Mouse (Mus musculus): ENCODE data around the gene Efna2. TPM values are rescaled to one million over a fixed set of nuclear protein-coding genes. Genes with fewer than 3 reads are reported as not detected.
A peak's percentile ranks its signal among the peaks of the same experiment; 100 is the strongest.

The Efna2 gene
- polyA plus RNA-seq, 1 experiment from 2014 or later = 63.1 TPM

DNA sequence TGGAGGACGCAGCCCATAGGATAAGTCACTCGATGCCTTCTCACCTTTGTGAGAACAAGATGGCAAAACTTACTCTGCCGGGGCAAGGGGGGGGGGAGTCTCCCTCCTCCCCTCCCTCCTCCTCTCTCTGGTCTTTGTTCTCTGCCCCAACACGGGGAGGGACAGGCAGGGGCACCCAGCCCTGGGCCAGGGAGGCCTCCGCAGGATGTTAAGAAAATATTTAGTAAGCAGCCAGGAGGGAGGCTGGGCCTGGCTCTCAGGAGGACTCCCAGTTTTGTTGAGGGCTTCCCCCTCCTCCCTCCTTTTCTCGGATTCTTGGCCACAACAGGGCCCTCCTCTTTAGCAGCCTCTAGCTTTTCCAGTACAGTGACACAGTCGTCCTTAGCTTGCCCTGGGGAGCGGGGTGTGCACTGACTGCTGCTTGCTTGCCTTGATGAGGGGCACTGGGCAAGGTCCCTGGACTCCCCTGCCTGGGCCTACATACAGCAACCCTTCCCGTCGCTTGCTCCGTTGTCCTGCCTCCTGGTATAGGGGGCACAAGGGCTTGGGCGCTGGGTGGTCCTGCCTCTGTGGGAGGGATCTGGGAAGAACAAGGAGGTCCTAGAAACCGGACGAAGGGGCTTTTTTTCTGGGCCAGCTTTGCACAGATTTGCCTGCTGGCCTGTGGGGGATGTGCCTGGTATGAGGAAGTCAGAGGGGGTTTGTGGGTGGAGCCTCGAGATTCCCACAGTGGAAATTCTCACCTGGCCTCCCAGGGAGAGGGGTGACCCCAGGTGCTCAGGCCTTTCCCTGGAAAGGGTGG is 27.0 kb upstream of the Efna2 start:
- H3K27ac ChIP-seq = peak overlapping the region; percentile 100
- H3K36me3 ChIP-seq = peaks cover 85% of the 10 kb centered on the region
- no peaks in the 10 kb centered on the region for H3K9me3 ChIP-seq (replicated peaks)
- H3K27me3 ChIP-seq (ENCODE audit: low read depth, poor library complexity, severe bottlenecking) = no peaks in the 10 kb centered on the region
- WGBS = 15% methylated on average over 15 of the region's 15 CpGs
- peaks cover 65% of the 10 kb centered on the region for H3K4me1 ChIP-seq
- DNase-seq (ENCODE audit: low spot score) = peak; percentile 49
- peak overlapping the region; percentile 93 for H3K4me3 ChIP-seq

DNA sequence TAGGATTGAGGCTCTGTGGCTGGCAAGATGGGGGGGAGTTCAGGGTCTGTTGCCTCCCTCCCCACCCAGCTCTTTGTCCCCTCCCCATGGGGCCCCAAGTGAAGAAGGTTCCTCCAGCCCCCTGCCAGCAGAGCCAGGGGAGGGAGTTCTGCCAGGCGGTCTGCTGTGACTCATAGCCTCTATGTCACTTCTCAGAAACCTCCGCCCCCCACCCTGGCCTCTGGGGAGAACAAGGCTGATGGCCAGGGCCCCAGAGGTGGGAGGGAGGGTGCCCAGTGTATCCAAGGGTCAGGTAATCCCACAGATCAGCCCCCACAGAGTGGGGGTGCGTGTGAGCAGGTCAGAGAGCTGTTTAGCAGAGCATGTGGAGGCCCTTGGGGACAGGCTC is 26.4 kb upstream of the Efna2 start:
- H3K27me3 ChIP-seq (ENCODE audit: low read depth, poor library complexity, severe bottlenecking) = no peaks in the 10 kb centered on the region
- peak overlapping the region; percentile 100 for H3K27ac ChIP-seq
- peak overlapping the region; percentile 93 for H3K4me3 ChIP-seq
- H3K9me3 ChIP-seq (replicated peaks) = no peaks in the 10 kb centered on the region
- DNase-seq (ENCODE audit: low spot score) = no peak
- H3K36me3 ChIP-seq = peaks cover 89% of the 10 kb centered on the region
- H3K4me1 ChIP-seq = peaks cover 65% of the 10 kb centered on the region
- 46% methylated on average over 3 of the region's 3 CpGs for WGBS

DNA sequence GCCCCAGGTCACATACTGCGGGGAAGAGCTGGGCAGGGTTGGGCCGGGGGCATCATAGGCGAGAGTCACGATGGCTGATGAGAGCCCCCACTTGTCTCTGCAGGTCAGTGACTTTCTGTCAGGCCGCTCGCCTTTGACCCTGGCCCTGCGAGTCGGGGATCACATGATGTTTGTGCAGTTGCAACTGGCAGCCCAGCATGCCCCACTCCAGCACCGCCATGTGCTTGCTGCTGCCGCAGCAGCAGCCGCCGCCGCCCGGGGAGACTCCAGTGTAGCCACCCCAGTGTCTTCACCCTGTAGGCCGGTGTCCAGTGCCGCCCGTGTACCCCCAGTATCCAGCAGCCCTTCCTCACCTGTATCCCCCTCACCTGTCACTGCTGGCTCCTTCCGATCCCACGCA is 25.6 kb upstream of the Efna2 start:
- 89% methylated on average over 19 of the region's 19 CpGs for WGBS
- DNase-seq (ENCODE audit: low spot score) = no peak
- Histone ChIP-seq H3K4me3 (peak overlapping the region; percentile 93), H3K27ac (peak overlapping the region; percentile 22; the same call in 1 of the 2 replicates), H3K9me3 (replicated peaks) (no peaks in the 10 kb centered on the region), H3K27me3 (ENCODE audit: low read depth, poor library complexity, severe bottlenecking) (no peaks in the 10 kb centered on the region), H3K4me1 (peaks cover 70% of the 10 kb centered on the region), H3K36me3 (peaks cover 89% of the 10 kb centered on the region)

DNA sequence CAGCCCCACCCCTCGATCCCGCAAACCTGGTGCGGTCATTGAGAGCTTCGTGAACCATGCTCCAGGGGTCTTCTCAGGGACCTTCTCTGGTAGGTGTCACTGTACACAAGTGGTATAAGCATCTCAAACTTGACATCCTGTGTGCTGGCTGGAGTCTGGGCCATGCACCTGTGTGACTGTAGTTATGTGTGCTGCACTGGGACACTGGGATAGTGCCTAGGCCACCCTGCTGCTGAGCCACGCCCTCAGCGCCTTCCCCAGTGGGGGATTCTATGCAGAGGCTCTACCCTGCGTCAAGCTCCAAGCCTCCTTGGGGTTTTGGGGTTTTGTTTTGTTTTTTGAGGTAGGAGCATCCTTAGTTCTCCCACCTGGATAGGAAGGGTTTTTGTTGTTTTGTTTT is 24.9 kb upstream of the Efna2 start:
- 90% methylated on average over 7 of the region's 7 CpGs for WGBS
- H3K27me3 ChIP-seq (ENCODE audit: low read depth, poor library complexity, severe bottlenecking) = no peaks in the 10 kb centered on the region
- H3K4me3 ChIP-seq = peak overlapping the region; percentile 93
- no peak for DNase-seq (ENCODE audit: low spot score)
- peaks cover 94% of the 10 kb centered on the region for H3K36me3 ChIP-seq
- no peak overlapping the region for H3K27ac ChIP-seq
- peaks cover 77% of the 10 kb centered on the region for H3K4me1 ChIP-seq
- H3K9me3 ChIP-seq (replicated peaks) = no peaks in the 10 kb centered on the region

DNA sequence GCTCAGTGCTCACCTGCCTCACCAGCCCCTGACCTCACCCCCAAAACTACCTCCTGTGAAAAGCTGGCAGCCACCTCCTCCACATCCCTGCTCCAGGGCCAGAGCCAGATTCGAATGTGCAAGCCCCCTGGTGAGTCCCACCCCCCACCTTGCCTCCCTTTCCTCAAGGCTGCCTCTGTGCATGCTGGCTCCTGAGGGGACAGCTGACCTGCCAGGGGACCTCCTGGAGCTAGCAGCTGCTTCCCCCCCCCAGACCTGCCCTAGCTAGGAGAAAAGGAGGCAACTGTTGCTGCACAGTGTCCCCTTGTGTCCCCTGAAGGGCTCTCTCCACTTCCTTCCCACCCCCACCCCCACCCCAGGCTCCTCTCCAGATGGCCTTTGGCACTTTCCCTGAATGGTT is 24.0 kb upstream of the Efna2 start:
- 57% methylated on average over 1 of the region's 1 CpGs for WGBS
- Histone ChIP-seq H3K27ac (peak overlapping the region; percentile 10; the same call in 1 of the 2 replicates), H3K4me3 (peak overlapping the region; percentile 23)

DNA sequence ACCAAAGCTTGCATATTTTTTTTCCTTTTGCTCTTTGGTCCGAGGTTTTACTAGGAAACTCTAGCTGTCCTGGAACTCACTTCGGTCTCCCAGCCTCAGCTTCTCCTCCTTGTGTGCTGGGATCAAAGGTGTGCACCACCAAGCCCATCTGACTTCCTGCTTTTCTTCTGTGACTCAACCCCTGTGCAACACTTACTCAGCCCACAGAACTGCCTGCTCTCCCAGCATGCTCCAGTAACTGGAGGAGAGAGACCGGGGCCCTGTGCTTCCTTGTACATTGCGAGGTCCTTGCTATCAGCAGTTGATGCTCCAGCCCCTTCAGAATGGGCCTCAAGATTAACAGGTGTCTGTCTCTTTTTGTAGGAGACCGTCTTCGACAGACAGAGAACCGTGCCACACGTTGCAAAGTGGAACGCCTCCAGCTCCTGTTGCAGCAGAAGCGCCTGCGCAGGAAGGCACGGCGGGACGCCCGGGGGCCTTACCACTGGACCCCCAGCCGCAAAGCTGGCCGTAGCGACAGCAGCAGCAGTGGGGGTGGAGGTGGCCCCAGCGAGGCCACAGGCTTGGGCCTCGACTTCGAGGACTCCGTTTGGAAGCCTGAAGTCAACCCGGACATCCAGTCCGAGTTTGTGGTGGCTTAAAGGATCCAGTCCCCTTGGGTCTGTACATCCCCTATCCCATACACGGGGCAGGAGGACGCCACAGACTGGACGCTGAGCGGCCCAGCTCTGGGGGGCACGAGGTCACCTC is 23.1 kb upstream of the Efna2 start:
- no peaks in the 10 kb centered on the region for H3K9me3 ChIP-seq (replicated peaks)
- peaks cover 95% of the 10 kb centered on the region for H3K4me1 ChIP-seq
- no peaks in the 10 kb centered on the region for H3K27me3 ChIP-seq (ENCODE audit: low read depth, poor library complexity, severe bottlenecking)
- DNase-seq (ENCODE audit: low spot score) = no peak
- 90% methylated on average over 29 of the region's 29 CpGs for WGBS
- H3K36me3 ChIP-seq = peaks cover 81% of the 10 kb centered on the region
- H3K27ac ChIP-seq = peak overlapping the region; percentile 53
- H3K4me3 ChIP-seq = peak overlapping the region; percentile 28

More for the DNA sequence above, 24.0 kb upstream of the Efna2 start:
- Histone ChIP-seq H3K36me3 (peaks cover 90% of the 10 kb centered on the region), H3K27me3 (ENCODE audit: low read depth, poor library complexity, severe bottlenecking) (no peaks in the 10 kb centered on the region), H3K9me3 (replicated peaks) (no peaks in the 10 kb centered on the region), H3K4me1 (peaks cover 86% of the 10 kb centered on the region)
- DNase-seq (ENCODE audit: low spot score) = no peak

DNA sequence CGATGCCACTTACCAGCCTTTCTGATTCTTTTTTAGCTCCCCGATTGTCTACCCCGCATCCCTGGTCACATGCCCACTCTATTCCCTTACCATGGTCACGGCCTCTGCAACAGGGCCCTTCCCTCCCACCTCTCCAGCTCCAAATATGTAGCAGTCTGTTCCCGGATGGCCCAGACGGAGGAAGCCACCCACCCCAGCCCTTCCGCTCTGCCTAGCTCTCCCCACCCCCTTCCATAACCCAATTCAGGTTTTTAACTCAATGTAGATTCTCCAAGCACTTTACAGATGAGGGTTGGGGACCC is 22.6 kb upstream of the Efna2 start:
- peaks cover 76% of the 10 kb centered on the region for H3K36me3 ChIP-seq

DNA sequence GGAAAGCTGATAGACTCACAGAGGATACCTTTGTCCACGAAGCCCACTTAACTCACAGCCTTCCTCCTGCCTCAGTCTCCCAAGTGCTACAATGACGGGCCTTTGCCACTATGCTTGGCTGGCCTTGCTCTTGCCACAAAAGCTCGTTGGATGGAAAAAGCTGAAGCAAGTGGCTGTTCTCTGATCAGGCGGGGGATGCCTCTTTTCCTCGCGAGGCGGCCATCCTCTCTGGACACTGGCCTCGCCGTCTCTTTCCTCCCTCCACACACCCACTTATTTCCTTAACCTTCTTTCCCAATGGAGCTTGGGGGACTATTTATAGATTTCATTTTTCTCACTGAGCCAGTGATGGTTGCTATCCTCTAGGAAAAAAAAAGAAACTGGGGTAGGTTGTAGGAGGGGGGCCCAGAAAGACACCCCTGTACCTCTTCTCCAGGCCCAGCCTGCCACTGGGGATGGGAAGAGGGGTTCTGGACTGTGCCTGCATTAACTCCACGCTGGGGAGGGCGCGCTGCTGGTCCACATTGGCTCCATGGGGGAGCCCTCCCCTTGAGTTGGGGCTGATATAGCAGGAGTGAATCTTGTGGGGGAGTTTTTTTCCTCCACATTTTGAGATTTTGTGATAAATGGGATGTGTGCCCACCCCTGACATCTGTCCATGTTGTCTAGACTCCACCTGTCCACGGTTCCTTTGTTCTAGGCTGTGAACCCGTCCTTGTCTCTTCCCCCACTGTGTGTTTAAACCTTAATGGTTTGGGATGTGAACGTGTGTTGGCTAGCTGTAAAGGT is 21.9 kb upstream of the Efna2 start:
- Histone ChIP-seq H3K27ac (peak overlapping the region; percentile 58; the same call in 1 of the 2 replicates), H3K4me1 (peaks cover 100% of the 10 kb centered on the region), H3K27me3 (ENCODE audit: low read depth, poor library complexity, severe bottlenecking) (no peaks in the 10 kb centered on the region), H3K9me3 (replicated peaks) (no peaks in the 10 kb centered on the region), H3K4me3 (0 out of 2 replicates have a peak overlapping the region, but pooled peaks have one; percentile 28), H3K36me3 (peaks cover 70% of the 10 kb centered on the region)
- no peak for DNase-seq (ENCODE audit: low spot score)
- WGBS = 72% methylated on average over 15 of the region's 15 CpGs

More for the DNA sequence above, 22.6 kb upstream of the Efna2 start:
- DNase-seq (ENCODE audit: low spot score) = no peak
- Histone ChIP-seq H3K9me3 (replicated peaks) (no peaks in the 10 kb centered on the region), H3K4me3 (peak overlapping the region; percentile 28; the same call in 1 of the 2 replicates), H3K4me1 (peaks cover 100% of the 10 kb centered on the region), H3K27me3 (ENCODE audit: low read depth, poor library complexity, severe bottlenecking) (no peaks in the 10 kb centered on the region), H3K27ac (peak overlapping the region; percentile 58; the same call in 1 of the 2 replicates)
- 75% methylated on average over 7 of the region's 7 CpGs for WGBS

DNA sequence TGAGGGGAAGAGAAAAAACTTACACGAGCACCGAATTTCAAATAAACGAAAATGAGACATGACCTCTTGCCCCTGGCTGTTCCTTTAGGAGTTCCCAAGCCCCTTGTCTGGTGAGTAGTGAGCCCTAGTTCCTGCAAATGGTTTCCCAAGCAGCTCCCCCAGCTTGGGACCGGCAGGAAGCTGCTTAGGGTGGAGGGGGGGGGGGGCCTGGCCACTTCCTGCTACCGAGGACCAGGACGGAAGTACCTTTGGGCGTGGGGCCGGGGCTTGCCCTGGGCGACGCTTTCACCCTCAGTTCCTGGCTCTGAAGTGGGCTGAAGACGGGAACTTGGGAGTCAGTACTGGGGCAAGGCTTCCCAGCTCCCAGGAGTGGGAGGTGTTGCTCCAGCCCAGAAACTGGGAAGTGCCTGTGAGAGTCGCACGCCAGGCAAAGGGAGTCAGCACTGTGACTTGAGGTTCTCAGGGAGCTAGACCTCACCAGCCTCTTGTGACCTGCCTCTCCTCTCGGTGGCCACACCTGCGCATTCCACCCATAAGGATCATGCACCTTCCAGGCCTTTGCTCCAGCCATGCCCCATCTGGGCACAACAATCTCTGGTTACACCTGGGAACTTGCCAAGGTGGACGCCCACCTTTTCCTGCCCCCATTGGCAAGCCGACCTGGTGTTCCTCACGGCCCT is 20.8 kb upstream of the Efna2 start:
- Histone ChIP-seq H3K9me3 (replicated peaks) (no peaks in the 10 kb centered on the region), H3K27ac (peak overlapping the region; percentile 87), H3K4me1 (peaks cover 99% of the 10 kb centered on the region), H3K4me3 (peak overlapping the region; percentile 47), H3K27me3 (ENCODE audit: low read depth, poor library complexity, severe bottlenecking) (no peaks in the 10 kb centered on the region), H3K36me3 (peaks cover 60% of the 10 kb centered on the region)
- peak; percentile 74 for DNase-seq (ENCODE audit: low spot score)
- WGBS = 11% methylated on average over 18 of the region's 18 CpGs

DNA sequence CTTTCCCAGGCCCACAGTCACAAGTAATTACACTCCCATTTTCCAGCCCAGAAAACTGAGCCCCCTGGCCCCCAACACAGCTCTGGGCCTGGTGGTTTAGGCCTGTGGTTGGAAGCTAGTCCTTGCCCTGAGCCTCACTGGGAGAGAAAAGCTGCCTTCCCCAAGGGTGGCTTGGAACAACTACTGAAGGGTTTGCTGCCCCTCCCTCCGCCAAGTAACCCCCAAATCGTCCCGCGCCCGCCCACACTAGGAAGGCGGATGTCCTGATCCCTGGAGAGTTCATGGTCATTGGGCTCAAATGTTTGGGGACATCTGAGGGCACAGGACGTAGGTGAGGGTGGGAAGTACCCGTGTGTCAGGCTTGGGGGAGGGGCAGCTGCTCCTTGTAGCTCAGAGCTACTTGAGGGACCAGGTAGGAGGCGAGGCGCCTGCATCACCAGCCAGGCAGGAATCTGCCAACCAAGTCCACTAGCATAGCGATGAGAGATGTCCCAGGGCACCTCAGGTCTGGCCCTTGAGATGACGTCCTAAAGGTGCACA is 20.2 kb upstream of the Efna2 start:
- no peaks in the 10 kb centered on the region for H3K9me3 ChIP-seq (replicated peaks)
- H3K27ac ChIP-seq = peak overlapping the region; percentile 87
- H3K4me3 ChIP-seq = peak overlapping the region; percentile 47
- 7% methylated on average over 12 of the region's 12 CpGs for WGBS
- DNase-seq (ENCODE audit: low spot score) = peak; percentile 64
- H3K27me3 ChIP-seq (ENCODE audit: low read depth, poor library complexity, severe bottlenecking) = no peaks in the 10 kb centered on the region
- peaks cover 54% of the 10 kb centered on the region for H3K36me3 ChIP-seq
- H3K4me1 ChIP-seq = peaks cover 98% of the 10 kb centered on the region

DNA sequence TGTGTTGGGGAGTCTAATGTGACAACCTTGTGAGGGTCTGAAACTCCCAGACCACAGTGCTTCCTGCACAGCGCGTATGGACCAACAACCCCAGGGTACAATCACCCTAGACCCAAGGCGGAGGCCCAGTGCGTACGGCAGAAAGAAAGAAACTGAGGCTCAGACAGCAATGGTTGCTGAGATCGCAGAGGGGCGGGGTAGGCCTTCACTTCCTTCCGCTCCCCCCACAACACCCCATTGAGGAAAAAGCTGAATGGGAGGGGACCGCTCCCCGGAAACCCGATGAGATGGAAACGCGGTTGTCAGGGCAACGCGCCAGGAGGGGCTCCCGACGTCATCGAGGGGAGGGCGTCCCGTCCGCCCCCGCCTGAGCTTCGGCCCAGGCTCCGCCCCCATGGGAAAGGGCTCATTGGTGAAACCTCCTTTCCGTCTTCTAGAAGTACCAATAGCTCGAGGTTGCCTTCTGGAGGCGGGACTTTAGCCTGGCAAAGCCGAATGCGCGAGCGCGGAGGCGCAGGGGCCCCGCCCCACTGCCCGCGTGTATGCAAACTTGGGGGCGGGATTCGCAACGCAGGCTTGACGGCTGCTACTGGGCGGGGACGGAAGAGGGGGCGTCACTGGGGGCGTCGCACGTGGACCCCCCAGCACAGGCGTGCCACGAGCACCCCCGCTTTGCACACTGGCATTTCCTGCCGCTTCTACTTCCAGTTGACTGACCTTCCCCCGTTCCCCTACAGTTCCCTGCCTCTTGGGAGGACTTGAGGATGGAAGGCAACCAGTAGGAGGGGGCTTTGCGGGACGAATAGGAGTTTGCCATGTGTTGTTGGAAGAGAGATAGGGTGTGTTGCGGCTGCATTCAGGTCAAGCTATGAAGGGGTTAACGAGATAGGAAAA is 19.5 kb upstream of the Efna2 start:
- no peaks in the 10 kb centered on the region for H3K9me3 ChIP-seq (replicated peaks)
- peaks cover 98% of the 10 kb centered on the region for H3K4me1 ChIP-seq
- peak; percentile 90 for DNase-seq (ENCODE audit: low spot score)
- peaks cover 47% of the 10 kb centered on the region for H3K36me3 ChIP-seq
- H3K4me3 ChIP-seq = peak overlapping the region; percentile 47
- H3K27ac ChIP-seq = peak overlapping the region; percentile 87
- WGBS = under 1% methylated on average over 55 of the region's 55 CpGs
- H3K27me3 ChIP-seq (ENCODE audit: low read depth, poor library complexity, severe bottlenecking) = no peaks in the 10 kb centered on the region
